Mouse (Mus musculus) liver, embryonic 14.5 days (tissue): ENCODE data around the gene Mcm9.

ENCODE experiments used
- CTCF ChIP-seq: IDR thresholded peaks from 2 replicates; pipeline ENCODE4 v1.5.1; 2016; ENCODE audit warnings: antibody characterized with exemption, low read depth, control low read depth
- EP300 ChIP-seq: IDR thresholded peaks from 2 replicates; pipeline ENCODE4 v1.6.1; 2016; ENCODE audit warnings: antibody characterized with exemption, low read depth

DNA sequence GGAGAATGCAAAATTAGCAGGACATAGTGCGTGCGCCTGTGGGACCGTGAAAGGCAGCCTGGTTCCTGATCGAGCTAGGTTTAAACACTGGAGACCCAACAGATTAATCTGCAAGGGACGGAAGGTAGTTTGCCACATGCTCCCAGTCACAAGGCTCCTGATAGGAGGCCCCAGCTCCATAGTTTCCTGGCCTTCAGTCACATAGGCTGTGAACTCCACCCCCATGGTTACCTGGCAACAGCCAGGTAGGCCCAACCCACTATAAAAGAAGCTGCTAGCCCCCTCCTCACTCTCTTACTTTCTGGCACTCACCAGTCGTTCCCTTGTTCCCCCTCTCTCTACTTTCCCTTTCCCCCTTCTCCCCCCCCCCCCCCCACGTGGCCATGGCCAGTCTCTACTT is 50.1 kb downstream of the Mcm9 start:
- no peak for TF ChIP-seq CTCF
- no peak for TF ChIP-seq EP300
